Mouse (Mus musculus) myocyte (in vitro differentiated cells): ENCODE data around the gene Ddx10.

ENCODE experiments used
- CEBPB ChIP-seq: IDR thresholded peaks from 2 replicates; pipeline ENCODE4 v1.6.1; 2011; ENCODE audit warnings: mild to moderate bottlenecking, moderate library complexity; ENCODE audit not compliant: poor library complexity, insufficient read depth, severe bottlenecking
- E2F4 ChIP-seq: IDR thresholded peaks from one replicate; pipeline ENCODE4 v1.6.1; 2011; ENCODE audit warnings: mild to moderate bottlenecking, control low read depth, moderate library complexity; ENCODE audit not compliant: insufficient read depth
- TCF3 ChIP-seq: IDR thresholded peaks from one replicate; pipeline ENCODE4 v1.6.1; 2011; ENCODE audit warnings: low read depth, control low read depth; ENCODE audit not compliant: insufficient read length
- USF1 ChIP-seq: IDR thresholded peaks from one replicate; pipeline ENCODE4 v1.6.1; 2011; ENCODE audit warnings: low read depth, mild to moderate bottlenecking, control low read depth, moderate library complexity

DNA sequence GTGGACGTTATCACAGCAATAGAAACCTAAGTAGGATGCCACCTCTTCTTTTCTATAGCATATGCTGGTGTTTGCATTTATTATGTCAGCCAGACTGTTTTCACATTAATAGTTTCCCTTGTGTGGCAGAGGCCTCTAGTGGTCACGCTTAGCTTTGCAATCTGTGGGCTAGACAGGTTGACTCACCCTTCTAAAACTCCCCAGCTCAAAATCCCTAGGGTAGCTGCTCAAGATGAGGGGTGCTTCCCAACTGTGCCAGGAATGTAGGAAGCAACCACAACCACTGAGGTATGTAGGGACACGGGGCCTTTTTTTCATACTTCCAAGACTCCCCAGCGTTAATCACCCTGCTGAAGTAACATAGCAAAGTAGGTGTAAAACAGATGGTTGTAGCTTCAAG is 103.6 kb downstream of the Ddx10 start:
- TF ChIP-seq USF1, result no peak
- TF ChIP-seq E2F4, result no peak
- no peak for TF ChIP-seq CEBPB
- no peak for TF ChIP-seq TCF3
